9 mouse cellular contexts compared by ENCODE assay signal in the genomic region with DNA sequence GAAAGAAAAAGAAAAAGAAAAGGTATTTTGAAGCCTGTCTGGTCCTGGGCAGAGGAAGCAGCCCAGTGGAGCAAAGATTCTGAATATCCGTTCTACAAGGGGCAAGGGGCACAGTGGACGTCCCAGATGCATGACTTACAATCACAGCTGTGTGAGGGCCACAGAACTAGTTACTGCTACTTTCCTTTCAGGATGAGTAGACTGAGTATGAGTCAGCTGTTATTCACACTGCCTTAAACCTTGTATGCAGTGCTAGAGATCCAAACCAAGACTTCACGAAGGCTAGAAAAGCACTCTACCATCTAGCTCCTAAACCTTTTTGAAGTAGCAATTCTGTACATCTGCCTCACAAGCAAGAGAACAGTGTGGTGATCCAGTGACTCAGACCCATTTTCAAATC. TPM values are rescaled to one million over a fixed set of nuclear protein-coding genes. Genes with fewer than 3 reads are reported as not detected.
DNase-seq lines count a peak whose midpoint lies in the region; ATAC-seq and TF ChIP-seq lines count a peak whose summit lies in the region.
"Had no signal": no experiment of that assay in that cellular context is flagged by ENCODE, and none has a peak within 500 bp of the region (broad histone marks: within the 10 kb centered on the region; RNA-seq: fewer than 3 reads in every experiment).

No protein-coding gene starts in this region.

- H3K4me2 ChIP-seq in heart, embryonic 16.5 days (ENCODE audit: low read depth, low read length), result peak overlapping the region; percentile 72
- H3K4me2 ChIP-seq in forebrain, postnatal 0 days (ENCODE audit: low read depth), result peak overlapping the region; percentile 92
- peak overlapping the region; percentile 89 for H3K4me2 ChIP-seq in midbrain, embryonic 11.5 days

- H3K36me3 ChIP-seq in heart, embryonic 16.5 days (ENCODE audit: control insufficient read depth, insufficient read depth), result peaks cover 5% of the 10 kb centered on the region
- H3K36me3 ChIP-seq in E14TG2a.4 (ENCODE audit: insufficient read depth, low read length), result peaks cover 55% of the 10 kb centered on the region
- H3K36me3 ChIP-seq in forebrain, postnatal 0 days (ENCODE audit: insufficient read depth), result no peaks in the 10 kb centered on the region
- H3K36me3 ChIP-seq in midbrain, embryonic 11.5 days (ENCODE audit: control insufficient read depth, insufficient read depth, low read length), result no peaks in the 10 kb centered on the region

- peak overlapping the region; percentile 100 for H3K4me3 ChIP-seq in heart, embryonic 16.5 days (ENCODE audit: low read length)
- peak overlapping the region; percentile 99 for H3K4me3 ChIP-seq in E14TG2a.4 (replicated peaks; ENCODE audit: low read length)
- H3K4me3 ChIP-seq in forebrain, postnatal 0 days (ENCODE audit: low read depth, low read length), result peak overlapping the region; percentile 99
- H3K4me3 ChIP-seq in midbrain, embryonic 11.5 days (ENCODE audit: low read depth, low read length), result peak overlapping the region; percentile 92

- ATAC-seq in heart, embryonic 16.5 days (replicated peaks; ENCODE audit: extremely low read depth, insufficient read depth, low FRiP score), result no peak
- no peak for ATAC-seq in forebrain, postnatal 0 days
- ATAC-seq in midbrain, embryonic 11.5 days (ENCODE audit: low FRiP score), result no peak

- WGBS in heart, embryonic 16.5 days, result 31% methylated on average over 3 of the region's 3 CpGs
- 57% methylated on average over 3 of the region's 3 CpGs for WGBS in forebrain, postnatal 0 days
- 74% methylated on average over 3 of the region's 3 CpGs for WGBS in midbrain, embryonic 11.5 days

- no peak for TF ChIP-seq CTCF in E14TG2a.4 (conservative IDR thresholded peaks at IDR 0.05; ENCODE audit: low read length)
- TF ChIP-seq CTCF in forebrain, postnatal 0 days (IDR thresholded peaks at IDR 0.05; ENCODE audit: low read depth), result no peak

- peaks cover 61% of the 10 kb centered on the region for H3K4me1 ChIP-seq in heart, embryonic 16.5 days (ENCODE audit: control insufficient read depth, insufficient read depth, low read length)
- H3K4me1 ChIP-seq in E14TG2a.4 (replicated peaks; ENCODE audit: low read depth, low read length), result peaks cover 76% of the 10 kb centered on the region
- H3K4me1 ChIP-seq in forebrain, postnatal 0 days (ENCODE audit: insufficient read depth), result peaks cover 33% of the 10 kb centered on the region
- peaks cover 29% of the 10 kb centered on the region for H3K4me1 ChIP-seq in midbrain, embryonic 11.5 days (ENCODE audit: control insufficient read depth, insufficient read depth, low read length)

- H3K9ac ChIP-seq in heart, embryonic 16.5 days (ENCODE audit: low read length), result peak overlapping the region; percentile 100
- H3K9ac ChIP-seq in forebrain, postnatal 0 days, result peak overlapping the region; percentile 96; the same call in 1 of the 2 replicates
- peak overlapping the region; percentile 95; the same call in 1 of the 2 replicates for H3K9ac ChIP-seq in midbrain, embryonic 11.5 days (ENCODE audit: low read length)

- H3K9me3 ChIP-seq in heart, embryonic 16.5 days (replicated peaks; ENCODE audit: control insufficient read depth, low read length), result no peaks in the 10 kb centered on the region
- H3K9me3 ChIP-seq in E14TG2a.4 (ENCODE audit: low read length), result no peaks in the 10 kb centered on the region
- no peaks in the 10 kb centered on the region for H3K9me3 ChIP-seq in forebrain, postnatal 0 days (ENCODE audit: low read length)
- no peaks in the 10 kb centered on the region for H3K9me3 ChIP-seq in midbrain, embryonic 11.5 days (ENCODE audit: control insufficient read depth, low read length)

- DNase-seq in heart, adult 8-10 months (ENCODE audit: low spot score), result no peak
- no peak for DNase-seq in forebrain, postnatal 0 days
- DNase-seq in midbrain, embryonic 11.5 days (ENCODE audit: low spot score, missing footprints), result no peak
- DNase-seq in yolk sac, embryonic 10.5 days (ENCODE audit: low spot score), result no peak
- DNase-seq in left cerebral cortex, adult 18-20 months (ENCODE audit: low spot score in 2 of 2), result no peak
- no peak for DNase-seq in thymus, postnatal 4 days
- DNase-seq: lung, postnatal 14 days had no signal

- H3K27ac ChIP-seq in heart, embryonic 16.5 days (ENCODE audit: low read length), result peak overlapping the region; percentile 96; the same call in 1 of the 2 replicates
- H3K27ac ChIP-seq in forebrain, postnatal 0 days (ENCODE audit: low read depth, low read length), result no peak overlapping the region
- no peak overlapping the region for H3K27ac ChIP-seq in midbrain, embryonic 11.5 days (ENCODE audit: low read depth, low read length)

- no peaks in the 10 kb centered on the region for H3K27me3 ChIP-seq in heart, embryonic 16.5 days (ENCODE audit: control insufficient read depth, insufficient read depth, low read length)
- H3K27me3 ChIP-seq in E14TG2a.4 (ENCODE audit: insufficient read depth, low read length), result no peaks in the 10 kb centered on the region
- no peaks in the 10 kb centered on the region for H3K27me3 ChIP-seq in forebrain, postnatal 0 days (ENCODE audit: insufficient read depth, low read length)
- H3K27me3 ChIP-seq in midbrain, embryonic 11.5 days (ENCODE audit: control insufficient read depth, insufficient read depth, low read length), result no peaks in the 10 kb centered on the region

RNA-seq across cellular contexts. Expression of a gene that starts 1.8 kb away (rescaled TPM):
- 597 and 626 TPM in 2 replicates for polyA plus RNA-seq in heart, embryonic 16.5 days (2015; fragmentation: Nextera tagmentation; extraction: Ambion mirVana)
- 100 to 1,000 TPM; 261 to 279 (median 274) TPM for total RNA-seq in heart, adult 8-10 months (2022)
- 355 and 372 TPM in 2 replicates for total RNA-seq in forebrain, postnatal 0 days (2014; rRNA removed)
- polyA plus RNA-seq in forebrain, postnatal 0 days (2015; fragmentation: Nextera tagmentation; extraction: Ambion mirVana), result 685 and 714 TPM in 2 replicates
- polyA plus RNA-seq in midbrain, embryonic 11.5 days (2014; fragmentation: Nextera tagmentation; extraction: Ambion mirVana), result 574 and 583 TPM in 2 replicates
- total RNA-seq in left cerebral cortex, adult 18-20 months (2021), result 100 to 1,000 TPM; 451 to 469 TPM

RNA-seq across cellular contexts. Expression of a gene that starts 18.1 kb away (rescaled TPM):
- 18.8 and 21.0 TPM in 2 replicates for polyA plus RNA-seq in heart, embryonic 16.5 days (2015; fragmentation: Nextera tagmentation; extraction: Ambion mirVana)
- 10 to 100 TPM in 3 of 4 experiments, 1 to 10 TPM in 1; 9.8 to 12.9 (median 10.6) TPM for total RNA-seq in heart, adult 8-10 months (2022)
- total RNA-seq in forebrain, postnatal 0 days (2014; rRNA removed), result 5.2 and 6.9 TPM in 2 replicates
- 22.2 and 27.6 TPM in 2 replicates for polyA plus RNA-seq in forebrain, postnatal 0 days (2015; fragmentation: Nextera tagmentation; extraction: Ambion mirVana)
- polyA plus RNA-seq in midbrain, embryonic 11.5 days (2014; fragmentation: Nextera tagmentation; extraction: Ambion mirVana), result 41.7 and 42.0 TPM in 2 replicates
- total RNA-seq in left cerebral cortex, adult 18-20 months (2021), result 10 to 100 TPM; 20.6 to 21.2 TPM

RNA-seq across cellular contexts. Expression of a gene that starts 24.0 kb away (rescaled TPM):
- 115 and 131 TPM in 2 replicates for polyA plus RNA-seq in heart, embryonic 16.5 days (2015; fragmentation: Nextera tagmentation; extraction: Ambion mirVana)
- total RNA-seq in heart, adult 8-10 months (2022), result 100 to 1,000 TPM; 100 to 119 (median 114) TPM
- 45.2 and 69.5 TPM in 2 replicates for total RNA-seq in forebrain, postnatal 0 days (2014; rRNA removed)
- 124 and 131 TPM in 2 replicates for polyA plus RNA-seq in forebrain, postnatal 0 days (2015; fragmentation: Nextera tagmentation; extraction: Ambion mirVana)
- 88.7 and 93.3 TPM in 2 replicates for polyA plus RNA-seq in midbrain, embryonic 11.5 days (2014; fragmentation: Nextera tagmentation; extraction: Ambion mirVana)
- 10 to 100 TPM; 43.8 to 44.4 TPM for total RNA-seq in left cerebral cortex, adult 18-20 months (2021)

RNA-seq across cellular contexts. Expression of a gene that starts 34.2 kb away (rescaled TPM):
- polyA plus RNA-seq in heart, embryonic 16.5 days (2015; fragmentation: Nextera tagmentation; extraction: Ambion mirVana), result 130 and 140 TPM in 2 replicates
- 100 to 1,000 TPM; 112 to 142 (median 128) TPM for total RNA-seq in heart, adult 8-10 months (2022)
- 122 and 157 TPM in 2 replicates for total RNA-seq in forebrain, postnatal 0 days (2014; rRNA removed)
- 274 and 284 TPM in 2 replicates for polyA plus RNA-seq in forebrain, postnatal 0 days (2015; fragmentation: Nextera tagmentation; extraction: Ambion mirVana)
- polyA plus RNA-seq in midbrain, embryonic 11.5 days (2014; fragmentation: Nextera tagmentation; extraction: Ambion mirVana), result 92.9 and 96.6 TPM in 2 replicates
- total RNA-seq in left cerebral cortex, adult 18-20 months (2021), result 100 to 1,000 TPM; 144 TPM

RNA-seq across cellular contexts. Expression of a gene that starts 43.2 kb away (rescaled TPM):
- 0.50 and 0.54 TPM in 2 replicates for polyA plus RNA-seq in heart, embryonic 16.5 days (2015; fragmentation: Nextera tagmentation; extraction: Ambion mirVana)
- under 1 TPM; 0.62 to 0.82 (median 0.63) TPM for total RNA-seq in heart, adult 8-10 months (2022)
- total RNA-seq in forebrain, postnatal 0 days (2014; rRNA removed), result 0.76 and 1.2 TPM in 2 replicates
- 0.19 and 0.31 TPM in 2 replicates for polyA plus RNA-seq in forebrain, postnatal 0 days (2015; fragmentation: Nextera tagmentation; extraction: Ambion mirVana)
- not detected in 2 replicates for polyA plus RNA-seq in midbrain, embryonic 11.5 days (2014; fragmentation: Nextera tagmentation; extraction: Ambion mirVana)
- 1 to 10 TPM; 7.5 to 8.1 TPM for total RNA-seq in left cerebral cortex, adult 18-20 months (2021)
